In genomic region chr9:61510217-61510893, GRCm38 (mm10) we compare ENCODE assay signal across 10 mouse cellular contexts.
DNase-seq lines count a peak whose midpoint lies in the region; ATAC-seq and TF ChIP-seq lines count a peak whose summit lies in the region.
"Had no signal": no experiment of that assay in that cellular context is flagged by ENCODE, and none has a peak within 500 bp of the region (broad histone marks: within the 10 kb centered on the region; RNA-seq: fewer than 3 reads in every experiment).

No protein-coding gene starts in this region.

- no peaks in the 10 kb centered on the region for H3K36me3 ChIP-seq in hindbrain, embryonic 10.5 days
- H3K36me3 ChIP-seq in limb, embryonic 12.5 days: no peaks in the 10 kb centered on the region

- no peak for TF ChIP-seq CTCF in cerebellum, adult 2 months (IDR thresholded peaks at IDR 0.05; ENCODE audit: borderline replicate concordance, insufficient read depth, low read depth, low read length)

- peaks cover 30% of the 10 kb centered on the region for H3K4me1 ChIP-seq in hindbrain, embryonic 10.5 days (replicated peaks)
- H3K4me1 ChIP-seq in limb, embryonic 12.5 days (replicated peaks): peaks cover 26% of the 10 kb centered on the region
- no peaks in the 10 kb centered on the region for H3K4me1 ChIP-seq in cerebellum, adult 2 months (ENCODE audit: control insufficient read depth, insufficient read depth, low read length)

- no peak overlapping the region for H3K9ac ChIP-seq in limb, embryonic 12.5 days (replicated peaks)

- no peak for ATAC-seq in limb, embryonic 12.5 days (ENCODE audit: insufficient number of reproducible peaks, insufficient read depth, low FRiP score, low TSS enrichment, low read depth)

- peak; percentile 37 for DNase-seq in thymus, postnatal 14 days
- no peak for DNase-seq in thymus, adult 18-20 months
- no peak for DNase-seq in hindbrain, embryonic 10.5 days (ENCODE audit: low spot score)
- no peak for DNase-seq in adipocyte (ENCODE audit: low spot score)
- DNase-seq in gastrocnemius, postnatal 36 days: no peak
- DNase-seq in cerebellum, adult 2 months: no peak
- DNase-seq: cerebellum, adult 18-20 months; kidney, postnatal 36 days; lung, postnatal 36 days had no signal

- peaks cover 51% of the 10 kb centered on the region for H3K27me3 ChIP-seq in hindbrain, embryonic 10.5 days (ENCODE audit: insufficient read depth, poor library complexity, severe bottlenecking)
- H3K27me3 ChIP-seq in limb, embryonic 12.5 days: peaks cover 25% of the 10 kb centered on the region
- H3K27me3 ChIP-seq in cerebellum, adult 2 months (ENCODE audit: control insufficient read depth, insufficient read depth, low read length): no peaks in the 10 kb centered on the region; the same call in 1 of the 2 replicates

- TF ChIP-seq POLR2A in cerebellum, adult 2 months (IDR thresholded peaks at IDR 0.05; ENCODE audit: borderline replicate concordance, insufficient read depth, low read length): no peak

- intact Hi-C loops in gastrocnemius, postnatal 36 days (cut with DNase I): no loop called here

- H3K4me2 ChIP-seq in limb, embryonic 12.5 days: peak overlapping the region; percentile 44

- H3K4me3 ChIP-seq in hindbrain, embryonic 10.5 days: peak overlapping the region; percentile 30; the same call in 1 of the 2 replicates
- H3K4me3 ChIP-seq in limb, embryonic 12.5 days (replicated peaks): no peak overlapping the region
- H3K4me3 ChIP-seq in cerebellum, adult 2 months (replicated peaks; ENCODE audit: insufficient read depth, low read depth, low read length): no peak overlapping the region

- H3K9me3 ChIP-seq in hindbrain, embryonic 10.5 days: no peaks in the 10 kb centered on the region
- H3K9me3 ChIP-seq in limb, embryonic 12.5 days: no peaks in the 10 kb centered on the region

- no peak overlapping the region for H3K27ac ChIP-seq in hindbrain, embryonic 10.5 days
- H3K27ac ChIP-seq in limb, embryonic 12.5 days: no peak overlapping the region
- H3K27ac ChIP-seq in cerebellum, adult 2 months (ENCODE audit: insufficient read depth, low read length): no peak overlapping the region

- 31% methylated on average over 14 of the region's 14 CpGs for WGBS in hindbrain, embryonic 10.5 days
- WGBS in limb, embryonic 12.5 days: 7% methylated on average over 14 of the region's 14 CpGs
- 43% methylated on average over 14 of the region's 14 CpGs for WGBS in cerebellum, adult 2 months
